Mouse (Mus musculus): ENCODE data around the gene Myog. TPM values are rescaled to one million over a fixed set of nuclear protein-coding genes. Genes with fewer than 3 reads are reported as not detected.

Myog gene
- polyA plus RNA-seq, 1 experiment from 2014 or later = 35.7 TPM

- ATAC-seq (ENCODE audit: low FRiP score, low read depth) = no peak
Measured at GRCm38 (mm10) chr1:134310291-134310690, 20.5 kb downstream of the Myog start.

GRCm38 (mm10) chr1:134310729-134311128, 20.9 kb downstream of the Myog start:
- Histone ChIP-seq H3K4me2 (replicated peaks) (no peak overlapping the region), H3K27ac (no peak overlapping the region), H3K9ac (no peak overlapping the region), H3K4me3 (no peak overlapping the region), H3K4me1 (peaks cover 5% of the 10 kb centered on the region; the same call in 1 of the 2 replicates), H3K27me3 (replicated peaks) (no peaks in the 10 kb centered on the region), H3K36me3 (no peaks in the 10 kb centered on the region), H3K9me3 (no peaks in the 10 kb centered on the region)
- 89% methylated on average over 3 of the region's 3 CpGs for WGBS
- ATAC-seq (ENCODE audit: low FRiP score, low read depth) = no peak

More at GRCm38 (mm10) chr1:134310291-134310690, 20.5 kb downstream of the Myog start:
- H3K9ac ChIP-seq = no peak overlapping the region
- whole genome bisulfite sequencing = 89% methylated on average over 2 of the region's 2 CpGs
- no peak overlapping the region for H3K27ac ChIP-seq
- H3K36me3 ChIP-seq = no peaks in the 10 kb centered on the region
- no peak overlapping the region for H3K4me3 ChIP-seq
- H3K4me1 ChIP-seq = peaks cover 5% of the 10 kb centered on the region; the same call in 1 of the 2 replicates
- no peaks in the 10 kb centered on the region for H3K9me3 ChIP-seq
- H3K27me3 ChIP-seq (replicated peaks) = no peaks in the 10 kb centered on the region
- no peak overlapping the region for H3K4me2 ChIP-seq (replicated peaks)

- 90% methylated on average over 7 of the region's 7 CpGs for WGBS
- no peaks in the 10 kb centered on the region for H3K27me3 ChIP-seq (replicated peaks)
- no peak overlapping the region for H3K27ac ChIP-seq
- no peaks in the 10 kb centered on the region for H3K36me3 ChIP-seq
- no peak overlapping the region for H3K4me3 ChIP-seq
- H3K4me2 ChIP-seq (replicated peaks) = no peak overlapping the region
- H3K4me1 ChIP-seq = peaks cover 5% of the 10 kb centered on the region; the same call in 1 of the 2 replicates
- H3K9me3 ChIP-seq = no peaks in the 10 kb centered on the region
- H3K9ac ChIP-seq = no peak overlapping the region
- ATAC-seq (ENCODE audit: low FRiP score, low read depth) = no peak
Measured at GRCm38 (mm10) chr1:134311760-134312159, 22.0 kb downstream of the Myog start.

- no peaks in the 10 kb centered on the region for H3K36me3 ChIP-seq
- H3K27me3 ChIP-seq (replicated peaks) = no peaks in the 10 kb centered on the region
- peaks cover under 1% of the 10 kb centered on the region; the same call in 1 of the 2 replicates for H3K4me1 ChIP-seq
- 0 out of 2 replicates have a peak overlapping the region, but pooled peaks have one; percentile 0 for H3K9ac ChIP-seq
- H3K27ac ChIP-seq = no peak overlapping the region
- ATAC-seq (ENCODE audit: low FRiP score, low read depth) = no peak
- 86% methylated on average over 5 of the region's 5 CpGs for WGBS
- no peak overlapping the region for H3K4me3 ChIP-seq
- H3K9me3 ChIP-seq = no peaks in the 10 kb centered on the region
- no peak overlapping the region for H3K4me2 ChIP-seq (replicated peaks)
Measured at GRCm38 (mm10) chr1:134315181-134315580, 25.4 kb downstream of the Myog start.

GRCm38 (mm10) chr1:134316361-134316760, 26.6 kb downstream of the Myog start:
- no peak overlapping the region for H3K27ac ChIP-seq
- H3K4me1 ChIP-seq = peaks cover 13% of the 10 kb centered on the region
- H3K9ac ChIP-seq = no peak overlapping the region
- no peaks in the 10 kb centered on the region for H3K36me3 ChIP-seq
- H3K9me3 ChIP-seq = no peaks in the 10 kb centered on the region
- H3K27me3 ChIP-seq (replicated peaks) = no peaks in the 10 kb centered on the region
- WGBS = 86% methylated on average over 9 of the region's 9 CpGs
- ATAC-seq (ENCODE audit: low FRiP score, low read depth) = no peak
- H3K4me3 ChIP-seq = no peak overlapping the region
- H3K4me2 ChIP-seq (replicated peaks) = no peak overlapping the region

GRCm38 (mm10) chr1:134318261-134318660, 28.5 kb downstream of the Myog start:
- ATAC-seq (ENCODE audit: low FRiP score, low read depth) = no peak
- WGBS = 83% methylated on average over 5 of the region's 5 CpGs

GRCm38 (mm10) chr1:134320691-134321301, 31.0 kb downstream of the Myog start:
- ATAC-seq (ENCODE audit: low FRiP score, low read depth) = peak; percentile 74

More at GRCm38 (mm10) chr1:134318261-134318660, 28.5 kb downstream of the Myog start:
- Histone ChIP-seq H3K27ac (no peak overlapping the region), H3K36me3 (no peaks in the 10 kb centered on the region), H3K27me3 (replicated peaks) (no peaks in the 10 kb centered on the region), H3K4me3 (no peak overlapping the region), H3K4me2 (replicated peaks) (no peak overlapping the region), H3K4me1 (peaks cover 15% of the 10 kb centered on the region), H3K9me3 (no peaks in the 10 kb centered on the region), H3K9ac (no peak overlapping the region)

DNA sequence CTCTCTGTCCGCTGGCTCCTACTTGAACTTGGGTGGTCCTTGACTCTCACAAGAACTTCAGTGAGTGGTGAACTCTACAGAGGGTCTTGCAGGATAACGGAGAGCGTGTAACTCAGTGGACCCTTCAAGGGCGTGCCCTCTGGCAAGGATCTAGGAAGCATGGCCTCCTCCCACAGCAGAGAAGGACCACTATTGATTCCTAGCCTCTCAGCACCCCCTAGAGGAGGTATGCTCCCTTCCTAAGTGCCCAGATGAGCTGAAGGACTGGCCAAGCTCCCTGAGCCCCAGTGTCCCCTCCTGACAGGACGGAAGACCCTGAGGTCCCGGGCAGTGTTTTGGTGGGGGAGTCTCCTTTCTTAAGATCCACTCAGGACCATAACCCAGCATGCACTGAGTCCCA, 32.8 kb downstream of the Myog start:
- WGBS = 90% methylated on average over 6 of the region's 6 CpGs
- peaks cover 4% of the 10 kb centered on the region for H3K36me3 ChIP-seq
- no peaks in the 10 kb centered on the region for H3K27me3 ChIP-seq (replicated peaks)
- ATAC-seq (ENCODE audit: low FRiP score, low read depth) = no peak
- H3K9ac ChIP-seq = no peak overlapping the region
- H3K4me3 ChIP-seq = no peak overlapping the region
- no peaks in the 10 kb centered on the region for H3K9me3 ChIP-seq
- peaks cover 15% of the 10 kb centered on the region for H3K4me1 ChIP-seq
- H3K4me2 ChIP-seq (replicated peaks) = no peak overlapping the region
- no peak overlapping the region for H3K27ac ChIP-seq

More at GRCm38 (mm10) chr1:134320691-134321301, 31.0 kb downstream of the Myog start:
- H3K27ac ChIP-seq = no peak overlapping the region
- no peak overlapping the region for H3K4me3 ChIP-seq
- 0 out of 2 replicates have a peak overlapping the region, but pooled peaks have one; percentile 9 for H3K4me2 ChIP-seq (replicated peaks)
- WGBS = 52% methylated on average over 14 of the region's 14 CpGs
- H3K9ac ChIP-seq = no peak overlapping the region
- H3K36me3 ChIP-seq = no peaks in the 10 kb centered on the region
- H3K27me3 ChIP-seq (replicated peaks) = no peaks in the 10 kb centered on the region
- H3K9me3 ChIP-seq = no peaks in the 10 kb centered on the region
- peaks cover 15% of the 10 kb centered on the region for H3K4me1 ChIP-seq

GRCm38 (mm10) chr1:134326841-134327346, 37.1 kb downstream of the Myog start:
- Histone ChIP-seq H3K27me3 (replicated peaks) (no peaks in the 10 kb centered on the region), H3K4me1 (no peaks in the 10 kb centered on the region), H3K36me3 (peaks cover 4% of the 10 kb centered on the region), H3K9me3 (no peaks in the 10 kb centered on the region), H3K9ac (no peak overlapping the region), H3K4me3 (no peak overlapping the region), H3K4me2 (replicated peaks) (no peak overlapping the region), H3K27ac (no peak overlapping the region)
- ATAC-seq (ENCODE audit: low FRiP score, low read depth) = no peak
- 93% methylated on average over 12 of the region's 12 CpGs for WGBS

DNA sequence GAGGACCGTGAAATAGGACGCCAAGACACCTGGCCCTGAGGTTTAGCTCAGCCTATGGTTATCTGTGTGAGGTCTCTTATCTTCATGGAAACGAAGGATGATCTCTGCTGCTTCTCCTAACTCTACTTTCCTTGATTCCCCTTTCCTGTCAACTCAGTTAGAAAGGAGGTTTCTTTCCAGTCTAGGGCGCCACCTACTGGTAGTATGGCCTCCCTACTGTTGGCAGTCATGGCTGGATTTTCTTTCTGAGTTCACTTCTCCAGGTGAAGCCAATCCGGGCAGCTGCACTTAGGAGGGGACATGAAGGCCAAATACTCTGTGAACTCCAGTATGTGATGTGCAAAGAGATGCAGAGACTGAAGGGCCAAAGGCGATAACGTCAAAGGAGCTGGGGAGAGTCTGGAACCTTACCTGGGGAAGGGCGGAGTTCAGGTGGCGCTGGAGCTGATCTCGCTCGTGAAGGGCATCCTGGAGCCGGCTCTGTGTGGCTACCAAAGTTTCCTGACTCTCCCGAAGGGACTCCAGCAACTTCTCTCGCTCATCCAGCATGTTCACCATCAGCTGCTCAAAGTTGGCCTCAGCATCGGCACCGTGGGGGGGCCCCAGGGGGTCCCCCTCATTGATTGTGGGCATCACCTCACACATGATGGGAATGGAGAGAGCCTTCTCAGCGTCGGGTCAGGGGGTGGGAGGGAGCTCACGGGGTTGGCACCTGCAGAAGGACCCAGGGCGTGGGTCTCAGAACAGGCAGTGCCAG, 42.3 kb downstream of the Myog start:
- ATAC-seq (ENCODE audit: low FRiP score, low read depth) = 0 out of 2 replicates have a peak, but pooled peaks have one; percentile 29
- Histone ChIP-seq H3K9ac (no peak overlapping the region), H3K27me3 (replicated peaks) (no peaks in the 10 kb centered on the region), H3K27ac (no peak overlapping the region), H3K4me3 (no peak overlapping the region), H3K36me3 (no peaks in the 10 kb centered on the region; the same call in 1 of the 2 replicates), H3K4me2 (replicated peaks) (no peak overlapping the region), H3K9me3 (no peaks in the 10 kb centered on the region), H3K4me1 (peaks cover 4% of the 10 kb centered on the region; the same call in 1 of the 2 replicates)
- WGBS = 63% methylated on average over 20 of the region's 20 CpGs

GRCm38 (mm10) chr1:134332770-134333271, 43.0 kb downstream of the Myog start, which contains the start of gene Ppfia4:
Ppfia4 (minus strand) TSS chr1:134332928.
- Histone ChIP-seq H3K4me2 (replicated peaks) (no peak within 1 kb of the TSS), H3K36me3 (no peaks in the 10 kb centered on the region), H3K9me3 (no peaks in the 10 kb centered on the region), H3K4me1 (peaks cover 4% of the 10 kb centered on the region; the same call in 1 of the 2 replicates), H3K27me3 (replicated peaks) (no peaks in the 10 kb centered on the region), H3K4me3 (no peak within 1 kb of the TSS), H3K9ac (no peak within 1 kb of the TSS), H3K27ac (no peak within 1 kb of the TSS)
- 66% methylated on average over 13 of the region's 13 CpGs for WGBS
- no peak for ATAC-seq (ENCODE audit: low FRiP score, low read depth)
